Mouse (Mus musculus) MEL-GATA-1-ER (cell line): ENCODE measurements around the gene Ptpre.
"Not testable (repeated sequence)": the region's sequence is repeated elsewhere in the genome, so short reads cannot be mapped to it uniquely, and the experiment has no call there.

Source experiments
- DNase-seq: peaks from one replicate; pipeline ENCODE4 v3.0.0-alpha.2; 2012; ENCODE audit warnings: low read depth; ENCODE audit errors: extremely low read depth

The Ptpre gene

GRCm38 (mm10) chr7:135689396-135689795 is 152.1 kb downstream of the Ptpre start:
- no peak for DNase-seq

GRCm38 (mm10) chr7:135691941-135692340 is 154.7 kb downstream of the Ptpre start:
- DNase-seq: no peak

GRCm38 (mm10) chr7:135694130-135694529 is 156.8 kb downstream of the Ptpre start:
- DNase-seq: no peak

- DNase-seq: no peak
Measured at GRCm38 (mm10) chr7:135694796-135695195, 157.5 kb downstream of the Ptpre start.

GRCm38 (mm10) chr7:135696127-135696526 is 158.8 kb downstream of the Ptpre start:
- DNase-seq: no peak

- DNase-seq: not testable (repeated sequence)
Measured at GRCm38 (mm10) chr7:135697021-135697740, 159.9 kb downstream of the Ptpre start.

- no peak for DNase-seq
Measured at GRCm38 (mm10) chr7:135698362-135698761, 161.1 kb downstream of the Ptpre start.

- DNase-seq: not testable (repeated sequence)
Measured at GRCm38 (mm10) chr7:135699351-135699750, 162.1 kb downstream of the Ptpre start.

GRCm38 (mm10) chr7:135703600-135704148 is 166.4 kb downstream of the Ptpre start:
- no peak for DNase-seq

GRCm38 (mm10) chr7:135704251-135704650 is 167.0 kb downstream of the Ptpre start:
- DNase-seq: no peak

- no peak for DNase-seq
Measured at GRCm38 (mm10) chr7:135705083-135705482, 167.8 kb downstream of the Ptpre start.

GRCm38 (mm10) chr7:135705753-135706152 is 168.5 kb downstream of the Ptpre start:
- DNase-seq: no peak

- no peak for DNase-seq
Measured at GRCm38 (mm10) chr7:135710702-135711101, 173.4 kb downstream of the Ptpre start.

GRCm38 (mm10) chr7:135712534-135712933 is 175.3 kb downstream of the Ptpre start:
- no peak for DNase-seq

- no peak for DNase-seq
Measured at GRCm38 (mm10) chr7:135713326-135713725, 176.0 kb downstream of the Ptpre start.

GRCm38 (mm10) chr7:135715166-135715565 is 177.9 kb downstream of the Ptpre start:
- no peak for DNase-seq

GRCm38 (mm10) chr7:135715642-135716444 is 178.6 kb downstream of the Ptpre start, which contains the start of gene Mki67:
Gene Mki67, minus strand, starts transcription at chr7:135716361.
- DNase-seq: no peak

GRCm38 (mm10) chr7:135716445-135716877 is 179.2 kb downstream of the Ptpre start:
- peak; percentile 77 for DNase-seq

- no peak for DNase-seq
Measured at GRCm38 (mm10) chr7:135716968-135717557, 179.8 kb downstream of the Ptpre start.

- DNase-seq: peak; percentile 86
Measured at GRCm38 (mm10) chr7:135721436-135721992, 184.2 kb downstream of the Ptpre start.
